Mouse (Mus musculus): ENCODE results near the gene Myadm. TPM values are rescaled to one million over a fixed set of nuclear protein-coding genes. Genes with fewer than 3 reads are reported as not detected.
A peak's percentile ranks its signal among the peaks of the same experiment; 100 is the strongest.

Gene Myadm
- polyA plus RNA-seq, 1 experiment, result not detected

- 0 out of 2 replicates have a peak overlapping the region, but pooled peaks have one; percentile 15 for H3K27ac ChIP-seq (ENCODE audit: insufficient read depth, low read depth, low read length)
- H3K4me1 ChIP-seq (ENCODE audit: control insufficient read depth, insufficient read depth, low read length), result peaks cover 14% of the 10 kb centered on the region
- WGBS, result 65% methylated on average over 11 of the region's 11 CpGs
- no peak overlapping the region for H3K4me3 ChIP-seq (ENCODE audit: insufficient read depth, low read depth, low read length)
- no peak for TF ChIP-seq CTCF (IDR thresholded peaks at IDR 0.05; ENCODE audit: insufficient read depth, low read depth, low read length)
- TF ChIP-seq POLR2A (IDR thresholded peaks at IDR 0.05; ENCODE audit: insufficient read depth, low read depth, low read length), result no peak
Observed at GRCm38 (mm10) chr7:3339010-3339409, 50.1 kb downstream of the Myadm start.

GRCm38 (mm10) chr7:3343861-3344260, 55.0 kb downstream of the Myadm start:
- TF ChIP-seq CTCF (IDR thresholded peaks at IDR 0.05; ENCODE audit: insufficient read depth, low read depth, low read length) (no peak), POLR2A (IDR thresholded peaks at IDR 0.05; ENCODE audit: insufficient read depth, low read depth, low read length) (no peak)
- Histone ChIP-seq H3K27ac (ENCODE audit: insufficient read depth, low read depth, low read length) (no peak overlapping the region), H3K4me1 (ENCODE audit: control insufficient read depth, insufficient read depth, low read length) (peaks cover 2% of the 10 kb centered on the region), H3K4me3 (ENCODE audit: insufficient read depth, low read depth, low read length) (no peak overlapping the region)
- WGBS, result 92% methylated on average over 3 of the region's 3 CpGs

- Histone ChIP-seq H3K4me1 (ENCODE audit: control insufficient read depth, insufficient read depth, low read length) (no peaks in the 10 kb centered on the region), H3K27ac (ENCODE audit: insufficient read depth, low read depth, low read length) (no peak overlapping the region), H3K4me3 (ENCODE audit: insufficient read depth, low read depth, low read length) (no peak overlapping the region)
- 96% methylated on average over 3 of the region's 3 CpGs for whole genome bisulfite sequencing
- TF ChIP-seq POLR2A (IDR thresholded peaks at IDR 0.05; ENCODE audit: insufficient read depth, low read depth, low read length), result no peak
- TF ChIP-seq CTCF (IDR thresholded peaks at IDR 0.05; ENCODE audit: insufficient read depth, low read depth, low read length), result no peak
Observed at GRCm38 (mm10) chr7:3345301-3345700, 56.4 kb downstream of the Myadm start.

- TF ChIP-seq CTCF (IDR thresholded peaks at IDR 0.05; ENCODE audit: insufficient read depth, low read depth, low read length) (no peak), POLR2A (IDR thresholded peaks at IDR 0.05; ENCODE audit: insufficient read depth, low read depth, low read length) (no peak)
Observed at GRCm38 (mm10) chr7:3347366-3348287, 58.7 kb downstream of the Myadm start.

GRCm38 (mm10) chr7:3348326-3348725, 59.4 kb downstream of the Myadm start:
- Histone ChIP-seq H3K27ac (ENCODE audit: insufficient read depth, low read depth, low read length) (no peak overlapping the region), H3K4me3 (ENCODE audit: insufficient read depth, low read depth, low read length) (no peak overlapping the region), H3K4me1 (ENCODE audit: control insufficient read depth, insufficient read depth, low read length) (no peaks in the 10 kb centered on the region)
- 60% methylated on average over 5 of the region's 5 CpGs for WGBS
- no peak for TF ChIP-seq POLR2A (IDR thresholded peaks at IDR 0.05; ENCODE audit: insufficient read depth, low read depth, low read length)
- TF ChIP-seq CTCF (IDR thresholded peaks at IDR 0.05; ENCODE audit: insufficient read depth, low read depth, low read length), result no peak

More at GRCm38 (mm10) chr7:3347366-3348287, 58.7 kb downstream of the Myadm start:
- Histone ChIP-seq H3K4me1 (ENCODE audit: control insufficient read depth, insufficient read depth, low read length) (no peaks in the 10 kb centered on the region), H3K4me3 (ENCODE audit: insufficient read depth, low read depth, low read length) (no peak overlapping the region), H3K27ac (ENCODE audit: insufficient read depth, low read depth, low read length) (peak overlapping the region; percentile 17; the same call in 1 of the 2 replicates)
- 49% methylated on average over 20 of the region's 20 CpGs for WGBS

- no peak for TF ChIP-seq CTCF (IDR thresholded peaks at IDR 0.05; ENCODE audit: insufficient read depth, low read depth, low read length)
- no peak for TF ChIP-seq POLR2A (IDR thresholded peaks at IDR 0.05; ENCODE audit: insufficient read depth, low read depth, low read length)
- WGBS, result 94% methylated on average over 9 of the region's 9 CpGs
- Histone ChIP-seq H3K4me1 (ENCODE audit: control insufficient read depth, insufficient read depth, low read length) (no peaks in the 10 kb centered on the region), H3K4me3 (ENCODE audit: insufficient read depth, low read depth, low read length) (no peak overlapping the region), H3K27ac (ENCODE audit: insufficient read depth, low read depth, low read length) (no peak overlapping the region)
Observed at GRCm38 (mm10) chr7:3349775-3350174, 60.9 kb downstream of the Myadm start.

Other genes with a start within 250 kb of the Myadm start
- not detected in 2 replicates for gene AU018091, start 119.9 kb upstream of the Myadm start, polyA plus RNA-seq (2012; ENCODE audit: insufficient read depth, insufficient read length, low replicate concordance, missing spikeins)
- not detected in 2 replicates for gene Nlrp12, start 39.3 kb upstream of the Myadm start, polyA plus RNA-seq (2012; ENCODE audit: insufficient read depth, insufficient read length, low replicate concordance, missing spikeins)
- gene Prkcg, start 99 bp downstream of the Myadm start, polyA plus RNA-seq (2012; ENCODE audit: insufficient read depth, insufficient read length, low replicate concordance, missing spikeins), result not detected in 2 replicates
- not detected in 2 replicates for gene Cacng7, start 43.9 kb downstream of the Myadm start, polyA plus RNA-seq (2012; ENCODE audit: insufficient read depth, insufficient read length, low replicate concordance, missing spikeins)
- gene Cacng8, start 101.6 kb downstream of the Myadm start, polyA plus RNA-seq (2012; ENCODE audit: insufficient read depth, insufficient read length, low replicate concordance, missing spikeins), result not detected in 2 replicates
- gene Cacng6, start 135.1 kb downstream of the Myadm start, polyA plus RNA-seq (2012; ENCODE audit: insufficient read depth, insufficient read length, low replicate concordance, missing spikeins), result not detected in 2 replicates
- not detected in 2 replicates for gene Tarm1, start 213.5 kb downstream of the Myadm start, polyA plus RNA-seq (2012; ENCODE audit: insufficient read depth, insufficient read length, low replicate concordance, missing spikeins)